Mouse (Mus musculus): Measurements from ENCODE around the gene Ptges2.

DNA sequence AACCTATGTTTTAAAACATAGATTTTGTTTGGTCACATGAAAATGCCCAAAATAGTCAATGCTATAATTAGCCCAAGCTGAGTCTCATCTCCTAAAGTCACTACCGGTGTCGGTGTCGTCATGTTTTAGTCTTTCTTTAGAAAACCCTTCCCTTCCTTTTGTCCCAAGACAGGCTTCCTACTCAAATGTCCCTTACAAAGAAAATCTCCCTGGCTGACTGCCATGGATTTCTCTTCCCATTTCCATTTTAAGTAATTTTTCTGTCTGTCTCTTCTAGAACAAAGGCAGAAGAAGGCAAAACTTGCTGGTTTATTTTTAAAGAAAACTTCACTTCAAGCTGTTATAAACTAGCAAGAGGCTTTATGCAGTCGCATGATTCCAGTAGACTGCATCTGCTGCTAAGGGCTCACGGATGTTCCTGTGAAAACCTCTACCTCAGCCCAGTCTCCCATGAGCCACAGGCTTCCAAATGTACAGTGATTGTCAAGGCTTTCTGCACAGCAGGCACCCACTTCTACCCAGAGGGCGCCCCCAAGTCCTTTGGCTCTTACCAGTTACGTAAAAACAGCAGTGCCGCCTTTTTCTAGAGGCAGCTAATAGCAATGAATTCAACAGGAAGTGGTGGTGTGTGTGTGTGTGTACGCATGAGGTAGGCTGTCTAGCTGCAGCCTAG lies 51.7 kb downstream of the Ptges2 start:
- no peak for TF ChIP-seq POLR2A (IDR thresholded peaks at IDR 0.05; ENCODE audit: extremely low read depth, insufficient read depth, low read length)
- TF ChIP-seq CTCF (IDR thresholded peaks at IDR 0.05; ENCODE audit: extremely low read depth, insufficient read depth, low read length), result no peak
